Mouse (Mus musculus) A20 (cell line): Measurements from ENCODE around the gene Kcnq1.

ENCODE experiments used
- DNase-seq: peaks from one replicate; pipeline ENCODE4 v3.0.0-alpha.2; 2011; ENCODE audit warnings: low read depth, low spot score

Kcnq1 gene

GRCm38 (mm10) chr7:143412606-143413005 lies 306.4 kb downstream of the Kcnq1 start:
- no peak for DNase-seq

- DNase-seq, result no peak
Measured at GRCm38 (mm10) chr7:143415070-143415469, 308.9 kb downstream of the Kcnq1 start.

- no peak for DNase-seq
Measured at GRCm38 (mm10) chr7:143416406-143416805, 310.2 kb downstream of the Kcnq1 start.

- no peak for DNase-seq
Measured at GRCm38 (mm10) chr7:143417875-143418274, 311.7 kb downstream of the Kcnq1 start.

- no peak for DNase-seq
Measured at GRCm38 (mm10) chr7:143419585-143420160, 313.5 kb downstream of the Kcnq1 start.

GRCm38 (mm10) chr7:143428142-143428813 lies 322.1 kb downstream of the Kcnq1 start:
- no peak for DNase-seq

GRCm38 (mm10) chr7:143428814-143429499 lies 322.8 kb downstream of the Kcnq1 start:
- DNase-seq, result no peak

GRCm38 (mm10) chr7:143432631-143433030 lies 326.5 kb downstream of the Kcnq1 start:
- DNase-seq, result no peak

- no peak for DNase-seq
Measured at GRCm38 (mm10) chr7:143433331-143433730, 327.2 kb downstream of the Kcnq1 start.

GRCm38 (mm10) chr7:143437231-143437893 lies 331.2 kb downstream of the Kcnq1 start:
- no peak for DNase-seq

GRCm38 (mm10) chr7:143437894-143438581 lies 331.9 kb downstream of the Kcnq1 start:
- no peak for DNase-seq

GRCm38 (mm10) chr7:143438965-143439364 lies 332.8 kb downstream of the Kcnq1 start:
- no peak for DNase-seq

- DNase-seq, result no peak
Measured at GRCm38 (mm10) chr7:143444580-143444954, 338.4 kb downstream of the Kcnq1 start.

GRCm38 (mm10) chr7:143444955-143445648 lies 338.9 kb downstream of the Kcnq1 start:
- DNase-seq, result no peak

- DNase-seq, result no peak
Measured at GRCm38 (mm10) chr7:143445651-143446460, 339.7 kb downstream of the Kcnq1 start.

- no peak for DNase-seq
Measured at GRCm38 (mm10) chr7:143447130-143447529, 341.0 kb downstream of the Kcnq1 start.

GRCm38 (mm10) chr7:143458963-143459331 lies 352.8 kb downstream of the Kcnq1 start:
- DNase-seq, result no peak

GRCm38 (mm10) chr7:143459332-143460211 lies 353.4 kb downstream of the Kcnq1 start:
- DNase-seq, result no peak

GRCm38 (mm10) chr7:143460217-143460834 lies 354.2 kb downstream of the Kcnq1 start:
- DNase-seq, result no peak
